Mouse (Mus musculus) lung, postnatal 10 days (tissue): Measurements from ENCODE around the gene Aff1.

ENCODE experiments used
- DNase-seq: peaks from one replicate; pipeline ENCODE4 v3.0.0; 2021

Gene Aff1

GRCm38 (mm10) chr5:103776842-103777241 is 84.7 kb downstream of the Aff1 start:
- no peak for DNase-seq

- no peak for DNase-seq
Measured at GRCm38 (mm10) chr5:103777446-103777845, 85.3 kb downstream of the Aff1 start.

GRCm38 (mm10) chr5:103778314-103779117 is 86.3 kb downstream of the Aff1 start:
- DNase-seq, result peak; percentile 57

- no peak for DNase-seq
Measured at GRCm38 (mm10) chr5:103779836-103780235, 87.7 kb downstream of the Aff1 start.

GRCm38 (mm10) chr5:103780266-103780665 is 88.1 kb downstream of the Aff1 start:
- DNase-seq, result no peak

- DNase-seq, result peak; percentile 64
Measured at GRCm38 (mm10) chr5:103780836-103781235, 88.7 kb downstream of the Aff1 start.

- DNase-seq, result no peak
Measured at GRCm38 (mm10) chr5:103783086-103783668, 91.0 kb downstream of the Aff1 start.

GRCm38 (mm10) chr5:103786096-103786495 is 93.9 kb downstream of the Aff1 start:
- DNase-seq, result no peak

- peak; percentile 61 for DNase-seq
Measured at GRCm38 (mm10) chr5:103788476-103788875, 96.3 kb downstream of the Aff1 start.

- DNase-seq, result peak; percentile 79
Measured at GRCm38 (mm10) chr5:103788976-103789375, 96.8 kb downstream of the Aff1 start.

- peak; percentile 34 for DNase-seq
Measured at GRCm38 (mm10) chr5:103789619-103790116, 97.5 kb downstream of the Aff1 start.

GRCm38 (mm10) chr5:103791741-103792140 is 99.6 kb downstream of the Aff1 start:
- no peak for DNase-seq

GRCm38 (mm10) chr5:103795121-103795520 is 102.9 kb downstream of the Aff1 start:
- no peak for DNase-seq

- no peak for DNase-seq
Measured at GRCm38 (mm10) chr5:103796035-103796434, 103.9 kb downstream of the Aff1 start.

- no peak for DNase-seq
Measured at GRCm38 (mm10) chr5:103797774-103798173, 105.6 kb downstream of the Aff1 start.

GRCm38 (mm10) chr5:103799438-103799837 is 107.3 kb downstream of the Aff1 start:
- DNase-seq, result peak; percentile 52

- no peak for DNase-seq
Measured at GRCm38 (mm10) chr5:103800009-103800408, 107.8 kb downstream of the Aff1 start.

GRCm38 (mm10) chr5:103803386-103803785 is 111.2 kb downstream of the Aff1 start:
- DNase-seq, result no peak

- peak; percentile 67 for DNase-seq
Measured at GRCm38 (mm10) chr5:103803927-103804590, 111.9 kb downstream of the Aff1 start.

GRCm38 (mm10) chr5:103806851-103807578 is 114.8 kb downstream of the Aff1 start:
- no peak for DNase-seq

- no peak for DNase-seq
Measured at GRCm38 (mm10) chr5:103807637-103808312, 115.6 kb downstream of the Aff1 start.

- DNase-seq, result no peak
Measured at GRCm38 (mm10) chr5:103809674-103810330, 117.6 kb downstream of the Aff1 start.
